Mouse (Mus musculus) liver, embryonic 12.5 days (tissue): ENCODE measurements at regions not wholly inside any gene's neighbourhood (a gene's known extent, or its start where the extent isn't known, plus 50 kb on each side); places are given as distances from the start of the nearest gene placed in this dataset.

Experiments
- ATAC-seq: fragments of 200-750 bp; cut with Nextera tagmentation; 2 replicates; pipeline ENCODE4 v1.8.0; 2017; ENCODE audit warnings: moderate number of reproducible peaks, mild to moderate bottlenecking, moderate library complexity
- H3K27ac ChIP-seq: fragments of 300-500 bp; sonication (generic); 2 replicates; pipeline ENCODE4 v1.5.1; 2016; ENCODE audit warnings: mild to moderate bottlenecking
- H3K27me3 ChIP-seq: fragments of 300-500 bp; sonication (generic); replicated peaks from 2 replicates; pipeline ENCODE4 v1.6.1; 2016; ENCODE audit warnings: mild to moderate bottlenecking, moderate library complexity
- H3K36me3 ChIP-seq: fragments of 300-500 bp; sonication (generic); 2 replicates; pipeline ENCODE4 v1.6.1; 2016; ENCODE audit warnings: mild to moderate bottlenecking, moderate library complexity
- H3K4me1 ChIP-seq: fragments of 300-500 bp; sonication (generic); 2 replicates; pipeline ENCODE4 v1.6.1; 2016
- H3K4me2 ChIP-seq: fragments of 300-500 bp; sonication (generic); 2 replicates; pipeline ENCODE4 v1.6.1; 2016; ENCODE audit warnings: mild to moderate bottlenecking, moderate library complexity
- H3K4me3 ChIP-seq: fragments of 300-500 bp; sonication (generic); 2 replicates; pipeline ENCODE4 v1.5.1; 2016; ENCODE audit warnings: mild to moderate bottlenecking, moderate library complexity
- H3K9ac ChIP-seq: fragments of 300-500 bp; sonication (generic); 2 replicates; pipeline ENCODE4 v1.6.1; 2016; ENCODE audit warnings: mild to moderate bottlenecking, moderate library complexity
- H3K9me3 ChIP-seq: fragments of 300-500 bp; sonication (generic); replicated peaks from 2 replicates; pipeline ENCODE4 v1.6.1; 2016; ENCODE audit warnings: mild to moderate bottlenecking, moderate library complexity
- WGBS: fragments of 180-500 bp; shearing (Covaris S2); methylation state at CpG from one replicate; pipeline ENCODE4 v1.1.7; 2016; ENCODE audit not compliant: insufficient replicate concordance; 5-methylcytosine and 5-hydroxymethylcytosine counted together

GRCm38 (mm10) chr4:54282934-54283333 is 457.1 kb downstream of the Tmem38b start:
- H3K27me3 ChIP-seq = no peaks in the 10 kb centered on the region
- 87% methylated on average over 13 of the region's 13 CpGs for WGBS

DNA sequence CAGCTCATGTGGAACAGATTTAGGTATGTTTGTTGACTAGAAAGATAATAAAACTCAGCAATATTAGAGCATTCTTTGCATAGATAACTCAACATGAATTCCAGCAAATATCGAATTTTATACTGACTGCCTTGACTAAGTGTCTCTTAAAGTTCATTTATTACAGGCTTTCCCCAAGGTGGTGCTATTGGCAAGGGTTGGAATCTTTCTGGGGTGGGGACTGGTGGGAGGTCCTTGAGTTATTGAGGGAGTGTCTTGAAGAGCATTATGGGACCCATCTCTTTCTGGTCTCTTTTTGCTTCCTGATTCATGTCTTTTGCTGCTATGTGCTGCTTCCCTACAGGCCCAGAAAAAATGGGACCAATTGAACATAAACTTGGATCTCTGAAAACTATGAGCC is 488.0 kb downstream of the Tmem38b start:
- Histone ChIP-seq H3K4me1 (no peaks in the 10 kb centered on the region), H3K4me3 (no peak overlapping the region), H3K36me3 (no peaks in the 10 kb centered on the region), H3K9ac (no peak overlapping the region), H3K27ac (no peak overlapping the region), H3K4me2 (no peak overlapping the region), H3K9me3 (no peaks in the 10 kb centered on the region), H3K27me3 (no peaks in the 10 kb centered on the region)
- 63% methylated on average over 1 of the region's 1 CpGs for WGBS
- ATAC-seq = no peak

More at GRCm38 (mm10) chr4:54282934-54283333, 457.1 kb downstream of the Tmem38b start:
- no peak overlapping the region for H3K4me2 ChIP-seq
- H3K9me3 ChIP-seq = no peaks in the 10 kb centered on the region
- no peak for ATAC-seq
- no peak overlapping the region for H3K4me3 ChIP-seq
- no peak overlapping the region for H3K9ac ChIP-seq
- no peaks in the 10 kb centered on the region for H3K36me3 ChIP-seq
- no peak overlapping the region for H3K27ac ChIP-seq
- no peaks in the 10 kb centered on the region for H3K4me1 ChIP-seq

DNA sequence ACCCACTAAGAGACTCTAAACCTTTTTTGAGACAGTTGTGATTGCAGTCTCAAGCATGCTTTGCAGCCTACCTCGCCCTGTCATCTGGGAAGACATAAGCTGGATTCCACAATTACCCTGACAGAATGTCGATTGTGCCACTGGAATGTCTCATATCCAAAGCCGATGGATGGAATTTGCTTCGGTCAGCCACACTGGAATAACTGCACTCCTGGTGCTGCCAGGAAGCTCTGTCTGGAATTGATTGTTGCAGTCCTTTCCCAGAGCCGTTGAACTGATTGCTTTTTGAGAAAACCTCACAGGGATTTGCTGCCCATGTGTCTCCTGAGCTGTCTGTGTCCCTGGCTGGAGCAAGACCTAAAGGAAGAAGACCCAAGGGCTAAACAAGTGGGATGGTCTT is 499.0 kb downstream of the Tmem38b start:
- 61% methylated on average over 5 of the region's 5 CpGs for WGBS
- Histone ChIP-seq H3K27ac (no peak overlapping the region), H3K36me3 (no peaks in the 10 kb centered on the region), H3K4me3 (no peak overlapping the region), H3K4me1 (no peaks in the 10 kb centered on the region), H3K4me2 (no peak overlapping the region), H3K9me3 (no peaks in the 10 kb centered on the region), H3K27me3 (no peaks in the 10 kb centered on the region), H3K9ac (no peak overlapping the region)
- no peak for ATAC-seq

DNA sequence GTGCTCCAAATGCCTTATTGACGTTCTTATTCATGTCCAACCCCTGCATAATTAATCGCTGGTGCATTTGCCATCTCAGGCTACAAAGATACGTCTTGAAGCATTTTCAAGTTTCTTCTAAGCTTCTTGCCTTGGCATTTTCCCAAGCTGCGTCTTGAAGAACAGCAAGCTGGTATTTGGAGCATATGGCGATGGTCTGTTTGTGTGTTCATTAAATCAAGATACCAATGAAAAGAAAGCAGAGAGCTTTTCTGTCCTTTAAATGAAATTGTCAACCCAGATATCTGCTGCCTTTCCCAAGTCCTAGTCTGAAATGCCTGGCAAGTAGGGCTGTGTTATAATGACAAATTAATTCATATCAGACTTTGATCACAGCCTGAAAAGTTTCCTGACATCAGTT is 502.4 kb downstream of the Tmem38b start:
- H3K27ac ChIP-seq = no peak overlapping the region
- H3K4me1 ChIP-seq = no peaks in the 10 kb centered on the region
- H3K27me3 ChIP-seq = no peaks in the 10 kb centered on the region
- H3K9me3 ChIP-seq = no peaks in the 10 kb centered on the region
- 76% methylated on average over 5 of the region's 5 CpGs for WGBS
- no peak overlapping the region for H3K4me3 ChIP-seq
- H3K36me3 ChIP-seq = no peaks in the 10 kb centered on the region
- no peak overlapping the region for H3K9ac ChIP-seq
- no peak for ATAC-seq
- H3K4me2 ChIP-seq = no peak overlapping the region

DNA sequence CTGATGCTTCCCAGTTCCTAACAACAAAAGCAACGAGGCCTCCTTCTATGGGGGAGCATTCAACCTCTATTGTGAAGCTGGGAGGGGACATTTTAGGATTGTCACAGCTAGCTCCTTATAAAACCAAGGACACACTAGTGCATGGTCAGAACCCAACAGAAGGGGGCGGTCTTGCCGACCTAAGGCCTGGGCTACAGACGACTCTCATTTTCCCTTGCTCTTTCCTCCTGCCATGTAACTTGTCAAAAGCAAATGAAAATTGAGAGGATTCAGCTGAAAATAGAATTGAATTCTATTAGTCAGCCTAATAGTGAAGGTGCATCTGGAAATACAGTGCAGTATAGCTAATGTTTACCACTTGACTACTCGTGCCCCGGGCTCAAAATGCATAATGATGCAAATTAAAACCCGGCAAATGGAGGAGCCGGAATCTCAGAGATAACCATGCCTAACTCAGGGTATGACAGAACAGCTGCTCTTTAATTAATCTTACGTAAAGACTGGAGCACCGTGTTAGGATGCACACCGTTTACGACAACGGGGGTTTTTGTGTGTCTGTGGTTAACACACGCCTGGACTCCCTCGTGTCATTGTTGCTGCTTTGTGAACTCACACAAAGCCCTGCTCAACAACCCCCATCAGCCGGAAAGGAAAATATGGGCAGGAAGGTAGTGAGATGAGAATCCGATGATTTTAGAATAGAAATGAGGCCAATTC is 503.0 kb downstream of the Tmem38b start:
- no peaks in the 10 kb centered on the region for H3K9me3 ChIP-seq
- H3K4me2 ChIP-seq = no peak overlapping the region
- H3K9ac ChIP-seq = no peak overlapping the region
- ATAC-seq = no peak
- WGBS = 73% methylated on average over 17 of the region's 17 CpGs
- no peaks in the 10 kb centered on the region for H3K36me3 ChIP-seq
- H3K27me3 ChIP-seq = no peaks in the 10 kb centered on the region
- H3K27ac ChIP-seq = no peak overlapping the region
- H3K4me3 ChIP-seq = no peak overlapping the region
- no peaks in the 10 kb centered on the region for H3K4me1 ChIP-seq

DNA sequence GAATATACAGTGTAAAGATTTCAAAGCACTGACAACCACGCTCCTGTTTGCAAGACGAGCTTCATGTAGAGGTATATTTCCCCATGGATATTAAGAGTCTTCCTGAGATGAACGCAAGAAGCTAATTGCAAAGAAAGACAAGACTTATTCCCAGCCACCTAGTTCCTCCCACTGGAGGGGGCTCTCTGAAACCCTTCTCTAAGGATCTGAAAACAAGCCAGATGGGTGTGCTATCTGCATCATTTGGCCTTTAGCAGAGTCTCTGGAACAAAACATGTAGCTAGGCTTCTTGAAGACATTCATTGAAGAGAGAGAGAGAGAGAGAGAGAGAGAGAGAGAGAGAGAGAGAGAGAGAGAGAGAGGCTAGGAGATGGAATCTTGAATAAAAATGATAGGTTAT is 504.8 kb downstream of the Tmem38b start:
- H3K9ac ChIP-seq = no peak overlapping the region
- H3K4me3 ChIP-seq = no peak overlapping the region
- WGBS = 66% methylated on average over 3 of the region's 3 CpGs
- H3K27me3 ChIP-seq = no peaks in the 10 kb centered on the region
- no peak overlapping the region for H3K4me2 ChIP-seq
- no peaks in the 10 kb centered on the region for H3K9me3 ChIP-seq
- H3K4me1 ChIP-seq = no peaks in the 10 kb centered on the region
- no peaks in the 10 kb centered on the region for H3K36me3 ChIP-seq
- no peak overlapping the region for H3K27ac ChIP-seq
- no peak for ATAC-seq

DNA sequence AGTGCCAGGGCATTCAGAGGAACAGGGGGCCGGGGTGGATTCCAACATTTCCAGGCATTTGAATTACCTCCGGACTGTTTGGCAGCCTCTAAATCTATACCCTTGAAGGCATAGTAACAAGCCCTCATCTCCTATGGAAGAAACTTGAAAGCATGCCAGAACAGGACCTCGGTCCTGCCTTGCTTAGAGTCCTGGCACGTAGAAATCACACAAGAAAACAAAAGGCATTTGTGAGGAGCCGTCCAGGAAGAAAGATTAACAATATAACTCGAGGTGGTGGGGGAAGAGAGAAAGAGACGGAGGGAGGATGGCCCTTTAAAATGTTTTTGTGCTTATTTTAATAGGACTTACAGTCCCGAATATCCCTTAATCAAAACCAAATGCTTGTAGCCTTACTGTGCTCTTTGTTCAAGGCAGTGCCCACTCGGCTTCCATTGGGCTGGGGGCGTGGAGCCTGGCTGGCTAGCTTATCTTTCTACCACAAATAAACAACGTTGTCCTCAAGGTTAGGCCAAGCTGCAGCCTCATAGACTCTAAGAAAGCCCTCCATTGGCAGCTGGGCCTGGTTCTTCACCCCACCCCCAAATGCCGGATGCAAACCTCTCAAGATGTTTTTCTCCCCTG is 505.9 kb downstream of the Tmem38b start:
- H3K4me2 ChIP-seq = no peak overlapping the region
- H3K27me3 ChIP-seq = no peaks in the 10 kb centered on the region
- no peak overlapping the region for H3K27ac ChIP-seq
- ATAC-seq = no peak
- no peaks in the 10 kb centered on the region for H3K4me1 ChIP-seq
- H3K9me3 ChIP-seq = no peaks in the 10 kb centered on the region
- whole genome bisulfite sequencing = 53% methylated on average over 12 of the region's 12 CpGs
- no peak overlapping the region for H3K9ac ChIP-seq
- no peak overlapping the region for H3K4me3 ChIP-seq
- no peaks in the 10 kb centered on the region for H3K36me3 ChIP-seq

DNA sequence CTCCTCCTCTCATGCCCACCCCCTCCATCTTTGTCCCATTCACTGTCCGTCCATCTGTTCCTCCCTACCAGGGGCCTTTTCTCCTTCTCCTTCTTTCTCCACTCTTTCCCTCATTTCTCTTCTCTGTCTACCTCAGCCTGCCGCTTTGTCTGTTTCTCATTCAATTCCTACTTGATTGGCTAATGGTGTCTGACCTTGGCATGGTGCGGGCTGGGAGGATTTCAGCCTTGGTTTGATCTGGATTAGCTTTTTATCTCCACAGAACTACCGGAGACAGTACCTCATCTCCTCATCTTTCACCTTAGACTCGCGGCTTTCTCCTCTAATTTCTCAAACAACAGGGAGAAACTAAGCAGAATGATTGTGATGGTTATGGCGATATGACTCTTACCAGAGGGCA is 506.4 kb downstream of the Tmem38b start:
- Histone ChIP-seq H3K4me1 (no peaks in the 10 kb centered on the region), H3K27ac (no peak overlapping the region), H3K27me3 (no peaks in the 10 kb centered on the region), H3K4me3 (no peak overlapping the region), H3K9ac (no peak overlapping the region), H3K9me3 (no peaks in the 10 kb centered on the region), H3K36me3 (no peaks in the 10 kb centered on the region), H3K4me2 (no peak overlapping the region)
- ATAC-seq = no peak
- WGBS = 76% methylated on average over 7 of the region's 7 CpGs

GRCm38 (mm10) chr4:54338556-54338955 is 512.7 kb downstream of the Tmem38b start:
- H3K9me3 ChIP-seq = no peaks in the 10 kb centered on the region
- no peaks in the 10 kb centered on the region for H3K4me1 ChIP-seq
- H3K36me3 ChIP-seq = no peaks in the 10 kb centered on the region
- H3K27me3 ChIP-seq = no peaks in the 10 kb centered on the region
- WGBS = 26% methylated on average over 1 of the region's 1 CpGs
- H3K9ac ChIP-seq = no peak overlapping the region
- no peak overlapping the region for H3K4me3 ChIP-seq
- no peak for ATAC-seq
- H3K27ac ChIP-seq = no peak overlapping the region
- no peak overlapping the region for H3K4me2 ChIP-seq

DNA sequence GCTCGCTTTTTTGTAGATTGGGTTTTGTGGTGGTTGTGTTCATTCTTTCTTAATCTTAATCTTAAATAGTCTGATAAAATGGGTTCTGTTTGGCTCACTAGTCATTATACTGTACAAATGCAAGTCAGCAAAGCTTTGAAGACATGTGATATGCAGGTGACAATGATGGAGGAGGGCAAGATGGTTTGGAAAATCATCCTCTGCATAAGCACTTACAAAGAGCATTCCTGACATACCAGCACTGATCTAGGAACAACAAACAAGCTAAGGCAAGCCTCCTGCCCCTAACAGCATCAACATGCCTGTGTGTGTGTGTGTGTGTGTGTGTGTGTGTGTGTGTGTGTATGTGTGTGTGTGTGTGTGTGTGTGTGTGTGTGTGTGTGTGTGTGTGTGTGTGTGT is 514.3 kb downstream of the Tmem38b start:
- WGBS = 55% methylated on average over 1 of the region's 1 CpGs
- H3K9me3 ChIP-seq = no peaks in the 10 kb centered on the region
- no peak overlapping the region for H3K4me2 ChIP-seq
- H3K4me1 ChIP-seq = no peaks in the 10 kb centered on the region
- no peak for ATAC-seq
- no peak overlapping the region for H3K27ac ChIP-seq
- H3K36me3 ChIP-seq = no peaks in the 10 kb centered on the region
- no peak overlapping the region for H3K9ac ChIP-seq
- H3K27me3 ChIP-seq = no peaks in the 10 kb centered on the region
- no peak overlapping the region for H3K4me3 ChIP-seq

DNA sequence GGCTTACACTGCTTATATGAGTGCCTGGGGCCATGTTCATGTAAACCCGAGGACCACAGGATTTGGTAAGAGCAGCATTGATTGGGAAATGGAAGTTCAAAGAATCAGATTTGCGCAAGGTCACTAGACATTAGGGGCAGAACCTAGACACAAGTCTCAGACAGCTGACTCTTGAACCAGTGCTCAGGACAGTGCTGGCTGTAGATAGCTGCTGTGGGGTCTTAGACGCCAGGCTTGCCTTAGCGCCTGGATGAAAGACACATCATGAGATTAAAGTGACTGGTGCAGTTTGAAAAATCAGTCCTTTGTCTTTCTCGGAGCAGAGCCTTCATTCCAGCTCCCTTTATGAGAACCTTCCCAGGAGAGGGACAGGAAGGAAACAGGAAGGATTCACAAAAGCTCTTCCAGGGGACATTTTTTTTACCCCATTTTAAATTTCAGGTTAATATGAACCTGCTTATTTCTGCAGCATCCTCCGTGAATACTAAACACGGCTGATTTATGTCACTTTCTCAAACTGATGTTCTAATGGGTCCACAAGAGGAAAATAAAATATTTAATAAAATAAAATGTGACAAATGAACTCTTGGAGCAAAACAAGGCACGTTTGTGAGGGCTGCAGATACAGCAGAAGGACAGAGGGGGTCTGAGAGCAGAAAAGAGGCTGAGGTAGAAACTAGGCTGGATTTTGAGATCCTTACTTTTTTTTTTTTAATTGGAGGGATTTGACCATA is 528.0 kb downstream of the Tmem38b start:
- Histone ChIP-seq H3K9ac (no peak overlapping the region), H3K4me3 (no peak overlapping the region), H3K4me1 (no peaks in the 10 kb centered on the region), H3K4me2 (no peak overlapping the region), H3K27ac (no peak overlapping the region), H3K27me3 (no peaks in the 10 kb centered on the region), H3K9me3 (no peaks in the 10 kb centered on the region), H3K36me3 (no peaks in the 10 kb centered on the region)
- 59% methylated on average over 8 of the region's 8 CpGs for WGBS
- ATAC-seq = no peak

DNA sequence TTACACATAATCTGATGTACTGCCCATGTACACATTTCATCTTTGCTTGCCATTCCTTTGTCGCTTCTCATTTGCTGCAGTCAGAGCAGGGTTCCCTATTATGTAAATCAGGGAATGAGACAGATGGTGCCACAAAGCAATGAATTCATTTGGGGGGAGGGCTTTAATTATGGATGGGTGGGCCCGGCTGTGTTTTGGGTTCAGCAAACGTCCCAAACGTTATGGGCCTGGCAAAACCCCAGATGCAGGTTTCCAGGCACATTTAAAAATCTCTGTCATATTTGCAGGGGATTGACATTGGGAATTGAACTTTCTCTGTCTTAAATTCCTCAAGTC is 528.5 kb downstream of the Tmem38b start:
- ATAC-seq = no peak
- WGBS = 55% methylated on average over 4 of the region's 4 CpGs
- Histone ChIP-seq H3K27ac (no peak overlapping the region), H3K4me2 (no peak overlapping the region), H3K9ac (no peak overlapping the region), H3K9me3 (no peaks in the 10 kb centered on the region), H3K4me3 (no peak overlapping the region), H3K27me3 (no peaks in the 10 kb centered on the region), H3K4me1 (no peaks in the 10 kb centered on the region), H3K36me3 (no peaks in the 10 kb centered on the region)
